Mouse (Mus musculus) lung, postnatal 0 days (tissue): ENCODE data around the gene Gm27021.

Source experiments
- CTCF ChIP-seq: IDR thresholded peaks from 2 replicates; pipeline ENCODE4 v1.5.1; 2016; ENCODE audit warnings: antibody characterized with exemption, mild to moderate bottlenecking
- EP300 ChIP-seq: IDR thresholded peaks from 2 replicates; pipeline ENCODE4 v1.6.1; 2016; ENCODE audit warnings: antibody characterized with exemption, mild to moderate bottlenecking, control low read depth

DNA sequence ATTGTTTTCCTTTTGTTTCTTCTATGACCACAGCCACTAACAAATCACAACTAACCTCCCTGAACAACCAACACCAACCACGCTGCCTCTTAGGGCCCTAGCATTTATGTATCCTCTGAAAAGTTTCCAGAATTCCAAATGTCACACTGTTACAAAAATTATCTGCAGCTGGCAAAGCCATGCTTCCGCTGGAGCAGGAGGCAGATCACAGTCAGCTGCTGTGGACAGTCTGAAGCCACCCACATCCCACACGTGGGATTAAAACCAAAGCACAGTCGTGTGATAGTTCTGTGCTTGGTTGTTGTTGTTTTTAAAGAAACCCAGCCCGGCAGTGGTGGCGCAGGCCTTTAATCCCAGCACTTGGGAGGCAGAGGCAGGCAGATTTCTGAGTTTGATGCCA lies 31.2 kb upstream of the Gm27021 start:
- TF ChIP-seq CTCF (no peak), EP300 (peak; percentile 23; the same call in 1 of the 2 replicates)
